Mouse (Mus musculus) embryonic stem cell, embryonic (primary cell): Measurements from ENCODE around the gene Gart.

Source experiments
- CTCF ChIA-PET, 4 experiments: fragments of 300-600 bp in 2 of 4; fragments of 350-600 bp in 2 of 4; sonication (Branson Sonifier 250); formaldehyde crosslinking; loops; one replicate each; lab custom pipeline; 2022; ENCODE audit warnings: inconsistent platforms in 2 of 4; lab: Charles Lee
- POLR2A ChIA-PET, 4 experiments: fragments of 300-600 bp in 2 of 4; fragments of 350-600 bp in 2 of 4; sonication (Branson Sonifier 250); formaldehyde crosslinking; loops; one replicate each; lab custom pipeline; 2022; ENCODE audit warnings: antibody characterized with exemption in 4 of 4, inconsistent platforms in 1 of 4; lab: Charles Lee

The Gart gene

GRCm38 (mm10) chr16:91646681-91647419 is at the start of gene Gart:
Gart (minus strand) TSS chr16:91646952.
- POLR2A ChIA-PET, result interaction anchor here (0.5 to 14.5 kb wide), 146 partner anchors 7 to 1362 kb away, joined by 3 to 333 read pairs (median 5); partner anchors contain the start of genes Donson (in 4 of the 4), Ifnar1 (in 3 of the 4), Itsn1 (in 3 of the 4) and Cfap298 (in 2 of the 4)
- CTCF ChIA-PET, result interaction anchor here in 2 of 4 experiments (0.8 to 1.2 kb wide), 2 partner anchors 48 to 238 kb away, joined by 3 to 4 read pairs; no protein-coding TSS in a partner anchor

- POLR2A ChIA-PET, result interaction anchor here (0.6 to 2.4 kb wide), 22 partner anchors 9 to 474 kb away, joined by 3 to 10 read pairs (median 4); partner anchors contain the start of genes Son (in 2 of the 4), Cryzl1 (in 1 of the 4) and Gart (in 1 of the 4)
- CTCF ChIA-PET, result interaction anchor here (0.5 to 2.3 kb wide), 31 partner anchors 10 to 1768 kb away, joined by 3 to 16 read pairs (median 4); partner anchors contain the start of gene Son (in 1 of the 4)
Observed at GRCm38 (mm10) chr16:91695108-91695755, 48.5 kb upstream of the Gart start.

GRCm38 (mm10) chr16:91694455-91695084 is 47.8 kb upstream of the Gart start:
- POLR2A ChIA-PET, result interaction anchor here (0.6 to 2.4 kb wide), 21 partner anchors 9 to 473 kb away, joined by 3 to 10 read pairs (median 4); partner anchors contain the start of genes Son (in 2 of the 4), Cryzl1 (in 1 of the 4) and Gart (in 1 of the 4)
- CTCF ChIA-PET, result interaction anchor here (0.5 to 2.3 kb wide), 37 partner anchors 9 to 1769 kb away, joined by 3 to 16 read pairs (median 4); partner anchors contain the start of genes Son (in 1 of the 4) and Tmem50b (in 1 of the 4)

- ChIA-PET CTCF (interaction anchor here in 1 of 4 experiments (0.6 kb wide), 1 partner anchor 236 kb away, joined by 5 read pairs; no protein-coding TSS in a partner anchor), POLR2A (interaction anchor here in 3 of 4 experiments (0.6 to 3.4 kb wide), 13 partner anchors 10 to 242 kb away, joined by 3 to 29 read pairs (median 8); partner anchors contain the start of genes Gart (in 2 of the 3), Son (in 2 of the 3) and Ifnar1 (in 1 of the 3))
Observed at GRCm38 (mm10) chr16:91689791-91690190, 43.0 kb upstream of the Gart start.

- ChIA-PET CTCF (interaction anchor here (0.6 to 2.1 kb wide), 10 partner anchors 9 to 598 kb away, joined by 3 to 11 read pairs (median 4); no protein-coding TSS in a partner anchor), POLR2A (interaction anchor here (0.6 to 4.8 kb wide), 62 partner anchors 8 to 370 kb away, joined by 3 to 35 read pairs (median 4); partner anchors contain the start of genes Son (in 4 of the 4), Gart (in 3 of the 4), Gm49711 (in 1 of the 4) and Ifnar1 (in 1 of the 4))
Observed at GRCm38 (mm10) chr16:91688619-91689334, 42.0 kb upstream of the Gart start, which contains the start of gene Donson. Donson (minus strand) TSS chr16:91688770.

- ChIA-PET POLR2A (interaction anchor here (0.6 to 4.8 kb wide), 59 partner anchors 8 to 370 kb away, joined by 3 to 35 read pairs (median 4); partner anchors contain the start of genes Son (in 4 of the 4), Gart (in 3 of the 4), Gm49711 (in 1 of the 4) and Ifnar1 (in 1 of the 4)), CTCF (interaction anchor here (0.6 to 2.1 kb wide), 6 partner anchors 8 to 249 kb away, joined by 3 to 11 read pairs (median 4); no protein-coding TSS in a partner anchor)
Observed at GRCm38 (mm10) chr16:91688023-91688618, 41.4 kb upstream of the Gart start.

GRCm38 (mm10) chr16:91686369-91686768 is 39.6 kb upstream of the Gart start:
- POLR2A ChIA-PET, result interaction anchor here in 3 of 4 experiments (1.2 to 4.8 kb wide), 8 partner anchors 22 to 52 kb away, joined by 3 to 35 read pairs (median 4); partner anchors contain the start of genes Gart (in 2 of the 3), Son (in 2 of the 3), Cryzl1 (in 1 of the 3) and Itsn1 (in 1 of the 3)
- CTCF ChIA-PET, result no interaction called here

GRCm38 (mm10) chr16:91685526-91685925 is 38.8 kb upstream of the Gart start:
- POLR2A ChIA-PET, result interaction anchor here in 3 of 4 experiments (0.7 to 4.8 kb wide), 10 partner anchors 11 to 261 kb away, joined by 3 to 35 read pairs (median 4); partner anchors contain the start of genes Gart (in 2 of the 3), Son (in 2 of the 3), Cryzl1 (in 1 of the 3) and Itsn1 (in 1 of the 3)
- CTCF ChIA-PET, result interaction anchor here in 2 of 4 experiments (0.6 to 1.5 kb wide), 2 partner anchors 9 to 203 kb away, joined by 3 to 4 read pairs; no protein-coding TSS in a partner anchor

GRCm38 (mm10) chr16:91680656-91681055 is 33.9 kb upstream of the Gart start:
- ChIA-PET POLR2A (interaction anchor here (0.7 to 10.2 kb wide), 16 partner anchors 8 to 210 kb away, joined by 3 to 101 read pairs (median 4); partner anchors contain the start of genes Gart (in 2 of the 4), Son (in 2 of the 4) and Donson (in 1 of the 4)), CTCF (interaction anchor here in 1 of 4 experiments (0.6 kb wide), 1 partner anchor 245 kb away, joined by 5 read pairs; no protein-coding TSS in a partner anchor)

GRCm38 (mm10) chr16:91678147-91678911 is 31.6 kb upstream of the Gart start:
- ChIA-PET CTCF (no interaction called here), POLR2A (interaction anchor here in 2 of 4 experiments (1.4 to 10.2 kb wide), 6 partner anchors 8 to 31 kb away, joined by 3 to 101 read pairs (median 15); partner anchors contain the start of genes Donson (in 1 of the 2), Gart (in 1 of the 2) and Son (in 1 of the 2))

GRCm38 (mm10) chr16:91674500-91674899 is 27.7 kb upstream of the Gart start:
- ChIA-PET CTCF (interaction anchor here in 1 of 4 experiments (1.2 kb wide), 1 partner anchor 20 kb away, joined by 4 read pairs; no protein-coding TSS in a partner anchor), POLR2A (interaction anchor here in 3 of 4 experiments (0.8 to 10.2 kb wide), 14 partner anchors 10 to 190 kb away, joined by 3 to 101 read pairs (median 4); partner anchors contain the start of genes Gart (in 3 of the 3), Son (in 3 of the 3), Donson (in 1 of the 3) and Ifnar1 (in 1 of the 3))

- CTCF ChIA-PET, result interaction anchor here in 1 of 4 experiments (0.7 kb wide), 1 partner anchor 39 kb away, joined by 3 read pairs; no protein-coding TSS in a partner anchor
- POLR2A ChIA-PET, result interaction anchor here in 3 of 4 experiments (0.6 to 18.0 kb wide), 17 partner anchors 7 to 164 kb away, joined by 3 to 333 read pairs (median 4); partner anchors contain the start of genes Son (in 3 of the 3) and Gart (in 2 of the 3)
Observed at GRCm38 (mm10) chr16:91663795-91664194, 17.0 kb upstream of the Gart start.

GRCm38 (mm10) chr16:91662336-91662735 is 15.6 kb upstream of the Gart start:
- POLR2A ChIA-PET, result interaction anchor here (0.6 to 18.0 kb wide), 22 partner anchors 8 to 1379 kb away, joined by 3 to 333 read pairs (median 4); partner anchors contain the start of genes Gart (in 3 of the 4), Son (in 3 of the 4) and Donson (in 2 of the 4)
- CTCF ChIA-PET, result interaction anchor here in 2 of 4 experiments (0.8 to 1.7 kb wide), 2 partner anchors 17 to 790 kb away, joined by 3 read pairs; no protein-coding TSS in a partner anchor

- CTCF ChIA-PET, result interaction anchor here in 3 of 4 experiments (0.6 to 1.7 kb wide), 3 partner anchors 18 to 419 kb away, joined by 3 read pairs; no protein-coding TSS in a partner anchor
Observed at GRCm38 (mm10) chr16:91661397-91661796, 14.6 kb upstream of the Gart start.

More at GRCm38 (mm10) chr16:91661397-91661796, 14.6 kb upstream of the Gart start:
- POLR2A ChIA-PET, result interaction anchor here (0.5 to 18.0 kb wide), 14 partner anchors 9 to 1378 kb away, joined by 3 to 333 read pairs (median 13); partner anchors contain the start of genes Gart (in 3 of the 4), Son (in 3 of the 4) and Donson (in 1 of the 4)
